Mouse (Mus musculus) adrenal gland, adult 2 months (tissue): Measurements from ENCODE around the gene Lhx3. TPM values are rescaled to one million over a fixed set of nuclear protein-coding genes. Genes with fewer than 3 reads are reported as not detected.
A peak's percentile ranks its signal among the peaks of the same experiment; 100 is the strongest.

ENCODE experiments used
- DNase-seq: peaks from one replicate; pipeline ENCODE4 v3.0.0; 2021
- polyA plus RNA-seq: library from polyadenylated mRNA; depleted of rRNA; stranded (reverse); fragments of >200 nt; gene quantifications from 2 replicates; pipeline ENCODE4 v1.2.3, GENCODE M21; 2012
- total RNA-seq, 2 experiments: library from RNA; stranded (reverse); gene quantifications; 2 replicates each; pipeline ENCODE4 v1.2.3; 2021

The Lhx3 gene
- total and polyA plus RNA-seq, 3 experiments = 1.4 to 2.6 TPM; not detected in 1

- peak; percentile 79 for DNase-seq
Measured at GRCm38 (mm10) chr2:26202849-26203475, 5.1 kb downstream of the Lhx3 start.

- DNase-seq = peak; percentile 50
Measured at GRCm38 (mm10) chr2:26201926-26202848, 5.9 kb downstream of the Lhx3 start.

GRCm38 (mm10) chr2:26198488-26198887 lies 9.6 kb downstream of the Lhx3 start:
- DNase-seq = no peak

- DNase-seq = no peak
Measured at GRCm38 (mm10) chr2:26194552-26195339, 13.3 kb downstream of the Lhx3 start.

- DNase-seq = no peak
Measured at GRCm38 (mm10) chr2:26188517-26188916, 19.6 kb downstream of the Lhx3 start.

- peak; percentile 76 for DNase-seq
Measured at GRCm38 (mm10) chr2:26184352-26184751, 23.7 kb downstream of the Lhx3 start.

GRCm38 (mm10) chr2:26182646-26183045 lies 25.4 kb downstream of the Lhx3 start:
- DNase-seq = peak; percentile 63

- DNase-seq = no peak
Measured at GRCm38 (mm10) chr2:26177189-26177588, 30.9 kb downstream of the Lhx3 start.

GRCm38 (mm10) chr2:26176731-26177130 lies 31.4 kb downstream of the Lhx3 start:
- no peak for DNase-seq

GRCm38 (mm10) chr2:26175191-26175590 lies 32.9 kb downstream of the Lhx3 start:
- peak; percentile 79 for DNase-seq

GRCm38 (mm10) chr2:26172166-26172565 lies 35.9 kb downstream of the Lhx3 start:
- DNase-seq = no peak

GRCm38 (mm10) chr2:26170376-26170775 lies 37.7 kb downstream of the Lhx3 start:
- no peak for DNase-seq

GRCm38 (mm10) chr2:26168843-26169579 lies 39.1 kb downstream of the Lhx3 start:
- DNase-seq = no peak

GRCm38 (mm10) chr2:26166890-26167289 lies 41.2 kb downstream of the Lhx3 start:
- no peak for DNase-seq

- no peak for DNase-seq
Measured at GRCm38 (mm10) chr2:26158064-26158463, 50.0 kb downstream of the Lhx3 start.

GRCm38 (mm10) chr2:26156191-26156977 lies 51.7 kb downstream of the Lhx3 start:
- DNase-seq = no peak

GRCm38 (mm10) chr2:26155737-26156136 lies 52.4 kb downstream of the Lhx3 start:
- no peak for DNase-seq

GRCm38 (mm10) chr2:26154586-26154985 lies 53.5 kb downstream of the Lhx3 start:
- no peak for DNase-seq

GRCm38 (mm10) chr2:26153909-26154340 lies 54.2 kb downstream of the Lhx3 start:
- DNase-seq = no peak

- DNase-seq = peak; percentile 53
Measured at GRCm38 (mm10) chr2:26153295-26153694, 54.8 kb downstream of the Lhx3 start.
